Mouse (Mus musculus): Measurements from ENCODE around the gene Mug2. TPM values are rescaled to one million over a fixed set of nuclear protein-coding genes. Genes with fewer than 3 reads are reported as not detected.
"Not testable (repeated sequence)": the region's sequence is repeated elsewhere in the genome, so short reads cannot be mapped to it uniquely, and the experiment has no call there.

Mug2 gene
- total RNA-seq (2021): not detected

GRCm38 (mm10) chr6:122006461-122006860, at the start of gene Mug2:
Gene Mug2 (plus strand): TSS chr6:122006761.
- DNase-seq; intact Hi-C loops (cut with DNase I): not testable (repeated sequence)

GRCm38 (mm10) chr6:121957803-121958349, 48.7 kb upstream of the Mug2 start:
- DNase-seq; intact Hi-C loops (cut with DNase I): not testable (repeated sequence)

GRCm38 (mm10) chr6:121975701-121976100, 30.9 kb upstream of the Mug2 start:
- DNase-seq: no peak
- intact Hi-C loops (cut with DNase I): no loop called here

GRCm38 (mm10) chr6:122100904-122101303, 94.3 kb downstream of the Mug2 start:
- intact Hi-C loops (cut with DNase I): loop anchor here (10.0 kb wide), 1 partner anchor 204 kb away; the partner anchor contains the start of gene M6pr

GRCm38 (mm10) chr6:122101671-122102070, 95.1 kb downstream of the Mug2 start:
- no peak for DNase-seq
- intact Hi-C loops (cut with DNase I): loop anchor here (10.0 kb wide), 1 partner anchor 203 kb away; the partner anchor contains the start of gene M6pr

More at GRCm38 (mm10) chr6:122100904-122101303, 94.3 kb downstream of the Mug2 start:
- DNase-seq: no peak

- DNase-seq: no peak
- intact Hi-C loops (cut with DNase I): no loop called here
Observed at GRCm38 (mm10) chr6:122116963-122117362, 110.4 kb downstream of the Mug2 start.

GRCm38 (mm10) chr6:122129521-122129920, 123.0 kb downstream of the Mug2 start:
- intact Hi-C loops (cut with DNase I): no loop called here

More at GRCm38 (mm10) chr6:122129521-122129920, 123.0 kb downstream of the Mug2 start:
- no peak for DNase-seq

Other genes with a start within 250 kb of the Mug2 start
- gene Mug1, start 168.2 kb upstream of the Mug2 start, total RNA-seq (2021): not detected

All from heart, postnatal 10 days (tissue).